Mouse (Mus musculus) ES-Bruce4 (cell line): Measurements from ENCODE around the gene Slc15a1. TPM values are rescaled to one million over a fixed set of nuclear protein-coding genes. Genes with fewer than 3 reads are reported as not detected.

Experiments used
- H3K27ac ChIP-seq: 2 replicates; pipeline ENCODE4 v1.5.1; 2012; ENCODE audit warnings: low read length, inconsistent platforms; ENCODE audit not compliant: insufficient read depth
- H3K27me3 ChIP-seq: 2 replicates; pipeline ENCODE4 v1.6.1; 2012; ENCODE audit warnings: mild to moderate bottlenecking, low read length, inconsistent platforms; ENCODE audit not compliant: control insufficient read depth, poor library complexity, insufficient read depth, severe bottlenecking
- H3K36me3 ChIP-seq: 2 replicates; pipeline ENCODE4 v1.6.1; 2012; ENCODE audit warnings: inconsistent platforms, mild to moderate bottlenecking, low read length, moderate library complexity; ENCODE audit not compliant: control insufficient read depth, poor library complexity, insufficient read depth, severe bottlenecking
- H3K4me1 ChIP-seq: one replicate; pipeline ENCODE4 v1.8.1; 2011; ENCODE audit warnings: low read length; ENCODE audit not compliant: control insufficient read depth, insufficient read depth
- H3K4me3 ChIP-seq: 2 replicates; pipeline ENCODE4 v1.5.1; 2011; ENCODE audit warnings: low read depth, mild to moderate bottlenecking, low read length
- H3K9ac ChIP-seq: 2 replicates; pipeline ENCODE4 v1.6.1; 2012; ENCODE audit warnings: low read depth, mild to moderate bottlenecking, inconsistent platforms; ENCODE audit not compliant: poor library complexity, severe bottlenecking
- H3K9me3 ChIP-seq: replicated peaks from 2 replicates; pipeline ENCODE4 v1.6.1; 2012; ENCODE audit warnings: mild to moderate bottlenecking, low read length, inconsistent platforms; ENCODE audit not compliant: control insufficient read depth, poor library complexity, insufficient read depth, severe bottlenecking
- CTCF ChIP-seq: IDR thresholded peaks from one replicate; pipeline ENCODE4 v1.8.1; 2011; ENCODE audit warnings: low read depth, low read length
- EP300 ChIP-seq: IDR thresholded peaks from 2 replicates; pipeline ENCODE4 v1.6.1; 2011; ENCODE audit warnings: low read depth, low read length; ENCODE audit not compliant: insufficient read depth
- POLR2A ChIP-seq: IDR thresholded peaks from one replicate; pipeline ENCODE4 v1.8.1; 2011; ENCODE audit warnings: low read length; ENCODE audit not compliant: insufficient read depth
- polyA plus RNA-seq: library from polyadenylated mRNA; stranded (reverse); fragments of >200 nt; gene quantifications from 2 replicates; pipeline ENCODE4 v1.2.4, GENCODE M21; 2011; ENCODE audit warnings: low read depth; ENCODE audit not compliant: missing spikeins, insufficient read depth, insufficient read length

Slc15a1 gene
- polyA plus RNA-seq, 1 experiment, result 1.5 TPM

GRCm38 (mm10) chr14:121431261-121431660, 73.8 kb downstream of the Slc15a1 start:
- Histone ChIP-seq H3K27me3 (no peaks in the 10 kb centered on the region), H3K9ac (no peak overlapping the region), H3K4me1 (no peaks in the 10 kb centered on the region), H3K27ac (no peak overlapping the region), H3K9me3 (no peaks in the 10 kb centered on the region), H3K36me3 (no peaks in the 10 kb centered on the region), H3K4me3 (no peak overlapping the region)
- no peak for TF ChIP-seq EP300
- no peak for TF ChIP-seq POLR2A
- no peak for TF ChIP-seq CTCF

DNA sequence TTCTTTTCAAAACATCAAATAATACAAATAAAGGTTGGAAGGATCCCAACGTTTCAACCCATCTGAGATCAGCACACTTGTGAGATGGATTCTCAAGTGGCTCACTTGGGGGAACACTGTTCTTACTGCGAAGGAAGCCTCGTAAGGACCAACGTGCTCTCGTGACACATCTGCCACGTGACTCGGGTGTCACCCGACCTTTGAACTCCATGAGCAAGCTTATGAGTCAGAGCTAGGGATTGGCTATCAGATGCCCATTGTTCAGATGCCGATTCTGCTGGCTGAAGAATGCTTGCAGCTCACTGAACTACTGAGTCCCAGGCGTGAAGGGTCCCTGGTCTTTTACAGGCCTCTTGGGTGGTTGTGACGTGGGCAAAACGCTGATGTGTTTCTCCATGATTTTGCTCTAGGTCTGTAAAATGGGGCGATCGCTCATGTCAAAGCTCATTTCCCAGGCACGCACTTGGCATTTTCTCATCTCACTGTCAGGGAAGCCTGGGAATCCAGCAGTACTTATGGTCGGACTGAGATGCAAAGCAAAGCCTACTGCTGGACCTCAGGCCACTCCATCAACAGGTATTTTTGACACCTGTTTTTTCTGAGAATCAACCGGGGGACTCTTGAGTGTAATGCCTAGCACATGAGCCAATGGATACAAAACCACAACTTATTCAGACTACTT, 75.1 kb downstream of the Slc15a1 start:
- H3K27ac ChIP-seq, result no peak overlapping the region
- no peaks in the 10 kb centered on the region for H3K36me3 ChIP-seq
- peaks cover 2% of the 10 kb centered on the region for H3K4me1 ChIP-seq
- no peaks in the 10 kb centered on the region for H3K9me3 ChIP-seq
- H3K27me3 ChIP-seq, result no peaks in the 10 kb centered on the region
- no peak overlapping the region for H3K9ac ChIP-seq
- no peak overlapping the region for H3K4me3 ChIP-seq
- TF ChIP-seq POLR2A (no peak), EP300 (no peak), CTCF (no peak)

- no peak for TF ChIP-seq POLR2A
- no peak for TF ChIP-seq CTCF
- no peak for TF ChIP-seq EP300
- no peaks in the 10 kb centered on the region for H3K27me3 ChIP-seq
- no peaks in the 10 kb centered on the region for H3K36me3 ChIP-seq
- no peaks in the 10 kb centered on the region for H3K9me3 ChIP-seq
- H3K4me1 ChIP-seq, result peaks cover 2% of the 10 kb centered on the region
- H3K4me3 ChIP-seq, result no peak overlapping the region
- H3K27ac ChIP-seq, result no peak overlapping the region
- no peak overlapping the region for H3K9ac ChIP-seq
Observed at GRCm38 (mm10) chr14:121428148-121428547, 76.9 kb downstream of the Slc15a1 start.

GRCm38 (mm10) chr14:121426743-121427142, 78.3 kb downstream of the Slc15a1 start:
- Histone ChIP-seq H3K4me3 (no peak overlapping the region), H3K4me1 (peaks cover 2% of the 10 kb centered on the region), H3K9ac (no peak overlapping the region), H3K9me3 (no peaks in the 10 kb centered on the region), H3K36me3 (no peaks in the 10 kb centered on the region), H3K27me3 (no peaks in the 10 kb centered on the region), H3K27ac (no peak overlapping the region)
- TF ChIP-seq EP300 (no peak), CTCF (peak; percentile 36), POLR2A (no peak)

DNA sequence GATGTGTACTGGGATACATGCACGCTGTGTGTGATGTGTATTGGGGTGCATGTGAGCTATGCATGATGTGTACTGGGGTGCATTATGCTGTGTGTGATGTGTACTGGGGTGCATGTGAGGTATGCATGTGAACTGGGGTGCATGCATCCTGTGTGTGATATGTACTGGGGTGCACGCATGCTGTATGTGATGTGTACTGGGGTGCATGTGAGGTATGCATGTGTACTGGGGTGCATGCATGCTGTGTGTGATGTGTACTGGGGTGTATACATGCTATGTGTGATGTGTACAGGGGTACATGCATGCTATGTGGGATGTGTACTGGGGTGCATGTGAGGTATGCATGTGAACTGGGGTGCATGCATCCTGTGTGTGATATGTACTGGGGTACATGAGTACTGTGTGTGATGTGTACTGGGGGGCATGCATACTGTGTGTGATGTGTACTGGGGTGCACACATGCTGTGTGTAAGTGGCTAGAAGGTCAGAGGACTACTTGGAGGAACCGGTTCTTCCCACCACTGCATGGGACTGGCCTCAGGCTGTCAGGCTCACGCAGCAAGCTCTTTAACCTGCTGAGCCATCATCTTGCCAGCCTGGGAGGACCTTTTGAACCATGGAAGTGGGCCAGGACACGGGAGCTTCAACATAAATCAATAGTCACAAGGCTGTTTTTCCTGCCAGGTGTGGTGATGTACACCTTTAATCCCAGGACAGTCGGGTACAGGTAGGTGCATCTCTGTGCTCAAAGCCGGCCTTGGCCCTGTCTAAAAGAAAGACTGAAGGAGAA, 79.9 kb downstream of the Slc15a1 start:
- no peak for TF ChIP-seq POLR2A
- TF ChIP-seq EP300, result no peak
- no peak for TF ChIP-seq CTCF
- Histone ChIP-seq H3K27me3 (no peaks in the 10 kb centered on the region), H3K27ac (no peak overlapping the region), H3K36me3 (no peaks in the 10 kb centered on the region), H3K4me1 (peaks cover 2% of the 10 kb centered on the region), H3K4me3 (no peak overlapping the region), H3K9ac (no peak overlapping the region), H3K9me3 (no peaks in the 10 kb centered on the region)

GRCm38 (mm10) chr14:121423341-121423751, 81.7 kb downstream of the Slc15a1 start:
- Histone ChIP-seq H3K9ac (no peak overlapping the region), H3K27ac (no peak overlapping the region), H3K27me3 (no peaks in the 10 kb centered on the region), H3K4me1 (peaks cover 2% of the 10 kb centered on the region), H3K9me3 (no peaks in the 10 kb centered on the region), H3K36me3 (no peaks in the 10 kb centered on the region), H3K4me3 (no peak overlapping the region)
- TF ChIP-seq EP300, result no peak
- no peak for TF ChIP-seq CTCF
- TF ChIP-seq POLR2A, result no peak
